Mouse (Mus musculus) thymus, adult 2 months (tissue): ENCODE data around the gene Ces3b. TPM values are rescaled to one million over a fixed set of nuclear protein-coding genes. Genes with fewer than 3 reads are reported as not detected.
"Not testable (repeated sequence)": the region's sequence is repeated elsewhere in the genome, so short reads cannot be mapped to it uniquely, and the experiment has no call there.

Source experiments
- DNase-seq: peaks from one replicate; pipeline ENCODE4 v3.0.0; 2021
- H3K27ac ChIP-seq: fragments of 200-500 bp; 2 replicates; pipeline ENCODE4 v1.5.1; 2012; ENCODE audit warnings: low read length, control low read depth; ENCODE audit not compliant: control insufficient read depth, insufficient read depth
- H3K27me3 ChIP-seq: fragments of 200-500 bp; 2 replicates; pipeline ENCODE4 v1.6.1; 2012; ENCODE audit warnings: mild to moderate bottlenecking, low read length, moderate library complexity, mixed read lengths; ENCODE audit not compliant: control insufficient read depth, insufficient read depth
- H3K36me3 ChIP-seq: fragments of 200-500 bp; 2 replicates; pipeline ENCODE4 v1.6.1; 2012; ENCODE audit warnings: mild to moderate bottlenecking, low read length, moderate library complexity; ENCODE audit not compliant: control insufficient read depth, insufficient read depth
- H3K4me1 ChIP-seq: fragments of 200-500 bp; replicated peaks from 2 replicates; pipeline ENCODE4 v1.6.1; 2012; ENCODE audit warnings: low read length; ENCODE audit not compliant: control insufficient read depth, insufficient read depth
- H3K4me3 ChIP-seq: fragments of 200-500 bp; 2 replicates; pipeline ENCODE4 v1.5.1; 2012; ENCODE audit warnings: mild to moderate bottlenecking, low read length, control low read depth, moderate library complexity; ENCODE audit not compliant: control insufficient read depth, insufficient read depth
- CTCF ChIP-seq: fragments of 200-500 bp; IDR thresholded peaks from 2 replicates; pipeline ENCODE4 v1.5.1; 2012; ENCODE audit warnings: mild to moderate bottlenecking, control low read depth, low read length, moderate library complexity, borderline replicate concordance; ENCODE audit not compliant: control insufficient read depth, poor library complexity, insufficient read depth; ENCODE audit errors: extremely low read depth
- POLR2A ChIP-seq: fragments of 200-500 bp; IDR thresholded peaks from 2 replicates; pipeline ENCODE4 v1.6.1; 2012; ENCODE audit warnings: mild to moderate bottlenecking, low read length, control low read depth, moderate library complexity; ENCODE audit not compliant: control insufficient read depth, poor library complexity, insufficient read depth; ENCODE audit errors: extremely low read depth
- WGBS: fragments of 180-500 bp; shearing (Covaris S2); methylation state at CpG from one replicate; pipeline ENCODE4 v1.1.7; 2018; 5-methylcytosine and 5-hydroxymethylcytosine counted together
- polyA plus RNA-seq: library from polyadenylated mRNA; depleted of rRNA; stranded (reverse); fragments of >200 nt; gene quantifications from 2 replicates; pipeline ENCODE4 v1.2.3, GENCODE M21; 2012

Gene Ces3b
- polyA plus RNA-seq, 1 experiment = 0.07 TPM

GRCm38 (mm10) chr8:105068971-105069370 is 14.6 kb upstream of the Ces3b start:
- H3K36me3 ChIP-seq = no peaks in the 10 kb centered on the region
- DNase-seq = no peak
- H3K27me3 ChIP-seq = no peaks in the 10 kb centered on the region
- H3K4me3 ChIP-seq = no peak overlapping the region
- no peaks in the 10 kb centered on the region for H3K4me1 ChIP-seq
- no peak overlapping the region for H3K27ac ChIP-seq
- no peak for TF ChIP-seq POLR2A
- no peak for TF ChIP-seq CTCF

GRCm38 (mm10) chr8:105076601-105077000 is 7.0 kb upstream of the Ces3b start:
- TF ChIP-seq CTCF = no peak
- no peak for TF ChIP-seq POLR2A
- Histone ChIP-seq H3K4me1 (no peaks in the 10 kb centered on the region), H3K27ac (no peak overlapping the region), H3K4me3 (no peak overlapping the region), H3K27me3 (no peaks in the 10 kb centered on the region), H3K36me3 (no peaks in the 10 kb centered on the region)
- WGBS = 94% methylated on average over 4 of the region's 4 CpGs
- no peak for DNase-seq

DNA sequence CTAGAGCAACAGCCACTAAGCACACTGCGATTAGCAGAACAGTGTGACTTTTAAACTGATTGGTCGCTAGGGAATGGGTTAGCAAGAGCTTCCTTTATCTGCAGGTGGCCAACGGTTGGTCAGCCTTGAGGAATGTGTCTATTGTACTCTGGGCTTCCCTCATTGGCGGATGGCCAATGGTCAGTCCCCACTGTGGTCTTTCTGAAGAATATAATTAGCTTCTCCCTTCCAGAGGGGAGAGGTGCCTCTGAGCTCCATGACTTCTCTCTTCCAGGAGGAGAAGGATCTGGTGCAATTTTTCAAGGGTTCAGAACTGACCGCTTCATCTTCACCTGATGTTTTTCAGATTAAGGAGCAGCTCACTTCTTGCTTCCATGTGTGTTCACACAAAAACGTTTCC is 6.5 kb upstream of the Ces3b start:
- H3K4me1 ChIP-seq = no peaks in the 10 kb centered on the region
- no peak overlapping the region for H3K4me3 ChIP-seq
- TF ChIP-seq POLR2A (no peak), CTCF (no peak)
- 74% methylated on average over 6 of the region's 6 CpGs for WGBS
- DNase-seq = no peak
- H3K27ac ChIP-seq = no peak overlapping the region
- H3K27me3 ChIP-seq = no peaks in the 10 kb centered on the region
- H3K36me3 ChIP-seq = no peaks in the 10 kb centered on the region

DNA sequence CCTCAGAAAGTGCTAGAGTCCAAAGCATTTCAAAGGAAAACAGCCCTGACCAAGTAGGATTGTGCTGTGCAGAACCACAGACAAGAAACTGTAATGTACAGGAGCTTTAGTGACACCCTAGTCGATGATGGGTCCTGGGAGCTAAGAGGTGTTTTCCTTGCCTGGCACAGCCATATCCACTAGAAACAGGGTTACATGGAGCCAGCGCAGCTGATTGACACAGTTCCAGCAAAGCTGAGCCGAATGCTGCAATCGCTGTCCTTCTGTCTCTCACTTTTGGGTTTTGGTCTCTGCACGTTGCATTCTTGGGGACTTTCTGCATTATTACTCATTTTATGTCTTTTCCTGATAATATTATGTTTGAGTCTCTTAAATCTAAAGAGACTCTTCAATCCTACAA is 5.0 kb upstream of the Ces3b start:
- no peak for DNase-seq
- H3K36me3 ChIP-seq = no peaks in the 10 kb centered on the region
- TF ChIP-seq POLR2A = no peak
- no peak for TF ChIP-seq CTCF
- WGBS = 93% methylated on average over 5 of the region's 5 CpGs
- H3K4me1 ChIP-seq = no peaks in the 10 kb centered on the region
- no peaks in the 10 kb centered on the region for H3K27me3 ChIP-seq
- H3K4me3 ChIP-seq = no peak overlapping the region
- H3K27ac ChIP-seq = no peak overlapping the region

GRCm38 (mm10) chr8:105080814-105081336 is 2.7 kb upstream of the Ces3b start:
- no peaks in the 10 kb centered on the region for H3K27me3 ChIP-seq
- TF ChIP-seq CTCF (no peak), POLR2A (no peak)
- 72% methylated on average over 5 of the region's 5 CpGs for WGBS
- no peaks in the 10 kb centered on the region for H3K36me3 ChIP-seq
- no peak overlapping the region for H3K27ac ChIP-seq
- no peaks in the 10 kb centered on the region for H3K4me1 ChIP-seq
- DNase-seq = no peak
- H3K4me3 ChIP-seq = no peak overlapping the region

DNA sequence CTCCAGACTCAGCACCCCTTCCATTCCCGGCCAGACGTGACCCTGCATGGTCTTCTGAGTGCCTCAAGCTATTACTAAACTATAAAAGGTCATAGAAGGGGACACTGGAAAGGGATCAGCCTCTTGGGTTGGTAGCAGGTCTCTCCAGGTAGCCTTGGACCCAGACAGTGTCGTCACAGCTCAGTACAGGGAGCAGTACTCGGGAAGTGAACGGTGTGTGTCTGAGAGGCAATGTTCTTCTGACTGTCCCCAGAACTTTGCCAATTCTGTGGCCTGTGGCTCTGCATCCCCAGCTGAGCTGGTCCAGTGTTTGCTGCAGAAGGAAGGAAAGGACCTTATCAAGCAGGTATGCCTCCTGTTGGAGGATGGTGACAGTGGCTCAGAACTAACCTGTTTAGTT is 4.6 kb downstream of the Ces3b start:
- WGBS = 89% methylated on average over 5 of the region's 5 CpGs
- DNase-seq, H3K27me3 ChIP-seq, H3K4me3 ChIP-seq, H3K4me1 ChIP-seq, H3K36me3 ChIP-seq, H3K27ac ChIP-seq: not testable (repeated sequence)

- Histone ChIP-seq H3K36me3 (no peaks in the 10 kb centered on the region), H3K27me3 (no peaks in the 10 kb centered on the region), H3K4me1 (no peaks in the 10 kb centered on the region), H3K4me3 (no peak overlapping the region), H3K27ac (no peak overlapping the region)
- DNase-seq = no peak
- no peak for TF ChIP-seq CTCF
- no peak for TF ChIP-seq POLR2A
- 71% methylated on average over 4 of the region's 4 CpGs for WGBS
Observed at GRCm38 (mm10) chr8:105088581-105088980, 5.0 kb downstream of the Ces3b start.
